Mouse (Mus musculus) neural tube, embryonic 14.5 days (tissue): Measurements from ENCODE around the gene Papss1. TPM values are rescaled to one million over a fixed set of nuclear protein-coding genes. Genes with fewer than 3 reads are reported as not detected.

Experiments used
- ATAC-seq: fragments of 200-750 bp; cut with Nextera tagmentation; 2 replicates; pipeline ENCODE4 v1.8.0; 2017; ENCODE audit warnings: low read depth, mild to moderate bottlenecking, moderate TSS enrichment, moderate library complexity
- H3K27ac ChIP-seq: fragments of 300-500 bp; sonication (generic); 2 replicates; pipeline ENCODE4 v1.5.1; 2014; ENCODE audit warnings: low read depth, mild to moderate bottlenecking, control low read depth, low read length, moderate library complexity, mixed read lengths
- H3K27me3 ChIP-seq: fragments of 300-500 bp; sonication (generic); 2 replicates; pipeline ENCODE4 v1.6.1; 2014; ENCODE audit warnings: low read length; ENCODE audit not compliant: control insufficient read depth, insufficient read depth
- H3K36me3 ChIP-seq: fragments of 300-500 bp; sonication (generic); 2 replicates; pipeline ENCODE4 v1.6.1; 2014; ENCODE audit warnings: low read length, mixed read lengths; ENCODE audit not compliant: control insufficient read depth, insufficient read depth
- H3K4me1 ChIP-seq: fragments of 300-500 bp; sonication (generic); 2 replicates; pipeline ENCODE4 v1.6.1; 2014; ENCODE audit warnings: low read length; ENCODE audit not compliant: control insufficient read depth, insufficient read depth
- H3K4me2 ChIP-seq: fragments of 300-500 bp; sonication (generic); 2 replicates; pipeline ENCODE4 v1.6.1; 2014; ENCODE audit warnings: mild to moderate bottlenecking, low read depth, low read length, control low read depth
- H3K4me3 ChIP-seq: fragments of 300-500 bp; sonication (generic); 2 replicates; pipeline ENCODE4 v1.5.1; 2014; ENCODE audit warnings: low read depth, low read length, control low read depth, mixed read lengths
- H3K9ac ChIP-seq: fragments of 300-500 bp; sonication (generic); replicated peaks from 2 replicates; pipeline ENCODE4 v1.6.1; 2014; ENCODE audit warnings: low read depth, mild to moderate bottlenecking, control low read depth, low read length, mixed read lengths
- H3K9me3 ChIP-seq: fragments of 300-500 bp; sonication (generic); 2 replicates; pipeline ENCODE4 v1.6.1; 2016; ENCODE audit warnings: low read length; ENCODE audit not compliant: control insufficient read depth
- WGBS: fragments of 180-500 bp; shearing (Covaris S2); extraction: QIAGEN DNeasy Blood & Tissue Kit; methylation state at CpG from one replicate; pipeline ENCODE4 v1.1.7; 2014; 5-methylcytosine and 5-hydroxymethylcytosine counted together
- polyA plus RNA-seq: library from polyadenylated mRNA; unstranded; fragments of >200 nt; fragmentation: Nextera tagmentation; extraction: Ambion mirVana; gene quantifications from 2 replicates; pipeline ENCODE4 v1.2.1, GENCODE M21; 2014

Papss1 gene
- polyA plus RNA-seq, 1 experiment from 2014 or later: 134 TPM

DNA sequence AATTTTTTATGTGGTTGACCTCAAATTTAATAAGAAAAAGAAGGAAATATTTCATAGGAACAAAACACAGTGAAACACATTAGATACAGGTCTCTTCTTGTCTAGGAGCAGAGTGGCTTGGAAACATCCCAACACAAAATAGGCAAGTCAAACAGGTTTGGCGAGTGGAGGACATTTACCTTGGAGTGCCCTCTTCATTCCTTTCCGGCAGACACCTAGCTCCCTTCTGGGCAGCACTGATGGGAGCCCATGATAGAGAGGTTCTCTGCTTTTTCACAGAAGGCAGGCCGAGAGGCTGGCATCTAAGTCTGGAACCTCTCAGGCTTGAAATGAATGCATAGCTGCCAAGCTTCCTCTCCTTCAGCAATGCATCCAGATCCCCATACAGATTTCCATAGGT lies 9.0 kb downstream of the Papss1 start:
- H3K36me3 ChIP-seq: no peaks in the 10 kb centered on the region
- H3K4me2 ChIP-seq: no peak overlapping the region
- H3K9me3 ChIP-seq: no peaks in the 10 kb centered on the region
- no peak overlapping the region for H3K4me3 ChIP-seq
- ATAC-seq: no peak
- H3K4me1 ChIP-seq: no peaks in the 10 kb centered on the region
- 90% methylated on average over 3 of the region's 3 CpGs for WGBS
- H3K9ac ChIP-seq: no peak overlapping the region
- no peak overlapping the region for H3K27ac ChIP-seq
- H3K27me3 ChIP-seq: no peaks in the 10 kb centered on the region

DNA sequence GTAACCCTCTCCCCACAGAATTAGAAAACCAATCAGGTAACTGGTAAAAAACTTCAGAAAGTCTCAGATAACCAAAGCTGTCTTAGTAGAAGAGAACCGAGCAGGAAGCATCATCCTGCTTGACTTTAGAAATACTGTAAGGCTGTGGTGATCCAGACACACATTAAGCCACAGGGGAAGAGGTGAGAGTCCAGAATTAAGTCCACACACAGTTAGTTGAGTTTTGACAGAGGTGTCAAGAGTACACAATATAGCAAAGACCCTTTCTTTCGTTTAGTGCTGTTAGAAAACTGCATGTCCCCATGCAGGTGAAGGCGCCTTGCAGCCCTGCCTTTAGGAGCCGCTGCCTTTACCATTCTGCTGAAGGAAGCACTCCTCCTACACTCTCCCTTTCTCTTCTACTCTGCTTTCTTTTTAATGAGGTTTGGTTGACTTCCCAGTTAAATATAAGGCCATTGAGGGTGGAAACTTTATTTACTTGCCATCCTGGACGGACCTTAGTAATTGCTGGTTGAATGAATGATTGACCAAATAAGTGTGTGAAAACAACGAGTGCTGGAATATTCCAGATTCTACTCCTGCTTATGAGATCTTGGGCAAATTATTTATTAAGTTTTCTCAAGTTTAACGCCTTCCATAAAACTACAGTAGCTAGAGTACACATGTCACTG lies 14.0 kb downstream of the Papss1 start:
- no peaks in the 10 kb centered on the region for H3K27me3 ChIP-seq
- H3K9ac ChIP-seq: no peak overlapping the region
- no peak for ATAC-seq
- no peak overlapping the region for H3K4me2 ChIP-seq
- H3K27ac ChIP-seq: no peak overlapping the region
- no peak overlapping the region for H3K4me3 ChIP-seq
- no peaks in the 10 kb centered on the region for H3K9me3 ChIP-seq
- 90% methylated on average over 7 of the region's 7 CpGs for WGBS
- H3K36me3 ChIP-seq: peaks cover 21% of the 10 kb centered on the region; the same call in 1 of the 2 replicates
- H3K4me1 ChIP-seq: no peaks in the 10 kb centered on the region

DNA sequence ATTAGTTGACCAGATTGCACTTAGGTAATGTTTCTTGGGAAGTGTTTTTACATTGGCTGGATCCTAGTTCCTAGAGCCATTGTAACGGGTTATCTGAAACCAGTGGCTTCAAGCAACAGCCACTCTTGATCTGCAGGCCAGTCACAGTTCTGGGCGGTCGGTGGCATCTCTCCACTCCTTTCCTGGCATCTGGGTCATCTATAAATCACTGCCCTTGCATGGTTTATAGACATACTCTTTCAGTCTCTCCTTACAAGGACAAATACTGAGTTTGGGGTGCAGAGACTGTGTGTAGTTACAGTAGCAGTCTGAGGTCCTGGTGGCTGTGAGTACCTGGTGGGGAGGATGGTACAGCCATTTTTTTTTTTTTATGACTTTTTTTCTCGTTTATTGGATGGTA lies 15.5 kb downstream of the Papss1 start:
- peak; percentile 62; the same call in 1 of the 2 replicates for ATAC-seq
- 80% methylated on average over 4 of the region's 4 CpGs for WGBS
- H3K4me1 ChIP-seq: no peaks in the 10 kb centered on the region
- H3K27me3 ChIP-seq: no peaks in the 10 kb centered on the region
- no peak overlapping the region for H3K4me3 ChIP-seq
- no peak overlapping the region for H3K9ac ChIP-seq
- H3K9me3 ChIP-seq: no peaks in the 10 kb centered on the region
- H3K4me2 ChIP-seq: no peak overlapping the region
- H3K36me3 ChIP-seq: peaks cover 32% of the 10 kb centered on the region
- no peak overlapping the region for H3K27ac ChIP-seq

DNA sequence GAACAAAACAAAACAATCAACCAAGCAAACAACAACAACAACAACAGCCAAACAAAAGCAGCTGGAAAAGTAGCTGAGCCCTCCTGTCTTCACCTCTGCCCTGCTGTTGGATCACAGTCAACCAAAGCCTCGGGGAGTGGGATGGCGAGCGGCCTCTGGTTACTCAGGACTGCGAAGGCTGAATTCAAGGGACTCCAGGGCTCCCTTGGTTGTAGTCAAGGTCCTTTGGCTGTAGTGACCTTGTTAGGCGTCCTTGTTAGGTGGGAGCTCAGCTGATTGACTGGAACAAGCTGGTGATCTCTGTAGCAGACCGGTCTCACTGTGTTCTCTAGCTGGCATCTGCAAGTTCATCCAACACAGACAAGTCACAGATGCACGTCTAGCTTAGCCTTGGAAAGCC lies 16.5 kb downstream of the Papss1 start:
- Histone ChIP-seq H3K9ac (no peak overlapping the region), H3K4me3 (no peak overlapping the region), H3K4me1 (no peaks in the 10 kb centered on the region), H3K36me3 (peaks cover 35% of the 10 kb centered on the region), H3K27me3 (no peaks in the 10 kb centered on the region), H3K27ac (no peak overlapping the region), H3K4me2 (no peak overlapping the region), H3K9me3 (no peaks in the 10 kb centered on the region)
- WGBS: 92% methylated on average over 7 of the region's 7 CpGs
- ATAC-seq: no peak

DNA sequence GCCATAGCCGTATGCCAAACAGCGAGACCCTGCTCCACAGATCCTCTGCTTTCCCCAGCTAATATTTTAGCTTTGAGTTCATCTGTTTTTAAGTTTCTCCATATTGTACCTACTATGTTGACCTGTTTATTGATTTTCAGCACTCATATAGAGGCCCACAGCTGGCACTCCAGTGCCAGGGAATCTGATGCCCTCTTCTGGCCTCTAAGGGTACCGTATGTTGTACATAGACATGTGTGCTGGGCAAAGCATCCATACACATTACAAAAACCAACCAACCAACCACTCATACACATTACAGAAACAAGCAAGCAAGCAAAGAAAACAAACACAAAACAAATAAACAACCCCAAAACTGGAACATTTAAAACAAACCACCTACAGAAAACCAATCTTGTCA lies 22.2 kb downstream of the Papss1 start:
- Histone ChIP-seq H3K4me1 (no peaks in the 10 kb centered on the region), H3K9me3 (no peaks in the 10 kb centered on the region), H3K27ac (no peak overlapping the region), H3K4me2 (no peak overlapping the region), H3K9ac (no peak overlapping the region), H3K4me3 (no peak overlapping the region), H3K36me3 (peaks cover 31% of the 10 kb centered on the region), H3K27me3 (no peaks in the 10 kb centered on the region)
- WGBS: 94% methylated on average over 3 of the region's 3 CpGs
- ATAC-seq: no peak

DNA sequence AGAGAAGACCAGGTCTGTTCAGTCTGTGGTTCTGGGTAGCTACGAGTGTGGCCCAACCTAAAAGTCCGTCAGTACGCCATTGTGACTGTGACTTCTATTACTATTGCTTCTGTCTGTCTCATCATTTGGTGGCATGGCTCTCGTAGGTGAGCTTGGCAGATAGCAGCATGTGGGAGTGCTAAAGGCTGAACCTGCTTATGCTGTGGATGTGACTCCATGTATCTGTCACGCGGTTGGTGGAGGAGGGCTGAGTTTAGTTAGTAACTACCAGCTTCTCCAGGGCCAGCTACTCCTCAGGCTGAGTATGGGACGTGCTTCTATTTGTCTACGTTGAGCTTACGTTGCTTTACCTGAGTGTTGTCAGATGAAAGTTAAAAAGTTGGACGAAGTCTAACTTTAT lies 23.4 kb downstream of the Papss1 start:
- H3K9me3 ChIP-seq: no peaks in the 10 kb centered on the region
- H3K4me2 ChIP-seq: no peak overlapping the region
- no peak overlapping the region for H3K4me3 ChIP-seq
- no peaks in the 10 kb centered on the region for H3K27me3 ChIP-seq
- H3K27ac ChIP-seq: no peak overlapping the region
- WGBS: 97% methylated on average over 10 of the region's 10 CpGs
- no peak for ATAC-seq
- no peak overlapping the region for H3K9ac ChIP-seq
- H3K4me1 ChIP-seq: no peaks in the 10 kb centered on the region
- H3K36me3 ChIP-seq: peaks cover 25% of the 10 kb centered on the region

DNA sequence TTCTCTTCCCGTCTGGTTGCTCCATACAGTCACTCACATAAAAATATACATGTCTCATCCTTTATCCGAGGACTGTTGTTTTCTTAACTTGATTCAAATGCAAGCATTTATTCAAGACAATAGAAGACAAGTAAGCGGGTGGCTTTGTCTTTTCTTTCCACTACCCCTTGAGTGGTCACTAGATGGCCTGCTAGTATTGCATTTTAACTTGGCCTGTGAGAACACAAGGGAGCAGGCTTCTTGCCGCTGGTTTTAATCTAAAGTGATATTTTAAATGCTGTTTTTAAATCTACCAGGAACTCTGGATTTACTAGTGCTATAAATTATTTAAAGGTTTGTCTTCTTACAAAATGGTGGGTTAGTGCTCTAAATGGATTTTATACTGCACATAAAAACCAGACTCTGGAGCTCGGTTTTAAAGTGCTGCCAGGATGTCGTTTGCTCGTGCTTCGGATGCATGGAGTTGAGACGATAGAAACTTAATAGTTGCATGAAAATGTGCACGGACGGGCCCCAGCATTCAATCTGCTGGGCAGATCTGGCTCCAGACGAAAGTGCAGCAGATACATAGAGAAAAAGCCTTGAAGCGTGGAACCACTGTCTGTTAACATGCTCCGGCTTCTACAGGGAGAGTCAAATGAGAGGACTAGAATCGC lies 28.7 kb downstream of the Papss1 start:
- Histone ChIP-seq H3K36me3 (no peaks in the 10 kb centered on the region), H3K4me1 (no peaks in the 10 kb centered on the region), H3K27me3 (no peaks in the 10 kb centered on the region), H3K9ac (no peak overlapping the region), H3K4me2 (no peak overlapping the region), H3K27ac (0 out of 2 replicates have a peak overlapping the region, but pooled peaks have one; percentile 48), H3K9me3 (no peaks in the 10 kb centered on the region), H3K4me3 (no peak overlapping the region)
- ATAC-seq: peak; percentile 56; the same call in 1 of the 2 replicates
- WGBS: 60% methylated on average over 15 of the region's 15 CpGs

DNA sequence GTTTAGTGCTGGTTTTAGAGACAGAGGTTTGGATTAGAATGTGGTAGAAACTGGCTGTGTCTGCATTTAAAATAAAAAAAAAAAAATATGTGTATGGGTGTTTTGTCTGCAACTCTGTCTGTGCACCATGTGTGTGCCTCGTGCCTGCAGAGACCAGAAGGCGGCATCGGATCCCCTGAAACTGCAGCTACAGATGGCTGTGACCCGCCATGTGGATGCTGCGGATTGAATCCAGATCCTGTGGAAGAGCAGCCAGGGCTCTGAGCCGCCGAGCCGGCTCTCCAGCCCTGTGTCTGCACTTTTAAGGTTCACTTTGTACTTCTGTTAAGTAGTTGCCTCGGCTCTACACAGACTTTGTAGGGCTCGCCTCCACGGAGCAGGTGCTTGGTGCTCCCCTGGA lies 29.8 kb downstream of the Papss1 start:
- H3K4me1 ChIP-seq: no peaks in the 10 kb centered on the region
- H3K27me3 ChIP-seq: no peaks in the 10 kb centered on the region
- ATAC-seq: no peak; the same call in 1 of the 2 replicates
- no peaks in the 10 kb centered on the region for H3K9me3 ChIP-seq
- no peak overlapping the region for H3K27ac ChIP-seq
- no peak overlapping the region for H3K9ac ChIP-seq
- no peaks in the 10 kb centered on the region for H3K36me3 ChIP-seq
- over 99% methylated on average over 11 of the region's 11 CpGs for WGBS
- H3K4me3 ChIP-seq: no peak overlapping the region
- no peak overlapping the region for H3K4me2 ChIP-seq

DNA sequence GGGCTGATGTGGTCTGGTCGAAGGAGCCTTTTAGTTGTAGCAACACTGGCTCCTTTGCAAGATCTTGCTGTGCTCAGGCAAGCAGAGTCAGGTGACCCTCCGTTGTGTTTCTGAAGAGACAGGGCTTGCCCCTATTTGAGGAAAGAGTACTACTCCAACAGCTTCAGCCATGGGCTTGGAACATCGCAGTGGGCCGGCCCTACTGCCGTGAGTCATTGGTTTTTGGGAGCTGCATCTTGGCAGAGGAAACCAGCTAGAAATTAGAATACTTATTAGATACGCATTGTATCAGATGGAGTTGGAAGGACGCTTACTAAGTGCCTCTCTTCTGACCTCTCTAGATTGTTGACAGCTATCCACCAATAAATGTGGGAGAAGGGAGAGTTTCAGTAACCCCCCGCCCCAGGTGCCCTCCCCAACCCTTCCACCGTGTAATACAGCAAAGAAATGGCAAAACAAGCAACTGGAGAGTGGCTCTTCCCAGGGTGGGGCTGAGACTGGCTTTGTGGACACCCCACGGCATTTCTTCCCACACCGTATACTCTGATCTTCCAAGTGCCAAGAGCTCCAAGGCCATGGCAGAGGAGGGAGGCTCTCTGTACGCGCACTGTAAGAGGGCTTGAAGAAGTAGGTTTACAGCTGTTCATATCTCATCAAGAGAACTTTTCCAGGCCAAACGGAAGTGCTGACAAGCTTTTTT lies 31.1 kb downstream of the Papss1 start:
- no peak for ATAC-seq
- 94% methylated on average over 14 of the region's 14 CpGs for WGBS

More for the DNA sequence above, 31.1 kb downstream of the Papss1 start:
- no peaks in the 10 kb centered on the region for H3K27me3 ChIP-seq
- H3K27ac ChIP-seq: no peak overlapping the region
- no peaks in the 10 kb centered on the region for H3K4me1 ChIP-seq
- H3K9me3 ChIP-seq: no peaks in the 10 kb centered on the region
- no peak overlapping the region for H3K4me3 ChIP-seq
- H3K9ac ChIP-seq: no peak overlapping the region
- H3K36me3 ChIP-seq: no peaks in the 10 kb centered on the region
- H3K4me2 ChIP-seq: no peak overlapping the region
